Mouse (Mus musculus) inflammation-experienced regulatory T-cells (primary cell): ENCODE measurements around the gene Adam29. TPM values are rescaled to one million over a fixed set of nuclear protein-coding genes. Genes with fewer than 3 reads are reported as not detected.

ENCODE experiments used
- polyA plus RNA-seq, 2 experiments: library from polyadenylated mRNA; unstranded; fragments of 100-300 nt; shearing (Covaris generic); gene quantifications; one replicate each; pipeline ENCODE4 v1.2.1; 2017

The Adam29 gene
- not detected for polyA plus RNA-seq

DNA sequence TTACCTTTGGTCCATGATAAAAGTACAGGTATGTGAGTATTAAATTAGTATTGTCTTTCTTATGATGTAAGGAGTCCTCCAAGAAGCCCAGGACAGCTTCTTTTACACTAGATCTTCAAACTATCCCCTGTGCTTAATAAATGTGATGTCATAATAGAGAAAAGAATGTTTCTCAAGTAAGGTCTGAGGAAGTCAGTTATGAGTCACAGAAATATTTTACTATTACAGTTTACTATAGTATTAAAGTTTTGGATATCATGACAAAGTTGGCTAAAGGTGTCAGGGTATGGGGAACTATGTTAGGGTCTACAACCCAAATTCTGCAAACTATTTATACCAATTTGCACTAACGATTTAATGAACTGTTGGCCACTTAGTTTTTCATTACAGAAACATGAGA, at the start of gene Adam29:
Gene Adam29 (minus strand): TSS at position 101 of the 400 bp plus-strand sequence.

GRCm38 (mm10) chr8:55939870-55940525, 33.2 kb upstream of the Adam29 start, which contains the start of gene Glra3:
TSS of gene Glra3 (plus strand) at chr8:55940460.

Other genes with a start within 250 kb of the Adam29 start
- gene Glra3, start 33.5 kb upstream of the Adam29 start, polyA plus RNA-seq = 1 to 10 TPM in 1 of 2 experiments, under 1 TPM in 1; 0.05 to 1.2 TPM